Mouse (Mus musculus): ENCODE results near the gene Cdkn2c. TPM values are rescaled to one million over a fixed set of nuclear protein-coding genes. Genes with fewer than 3 reads are reported as not detected.

Cdkn2c gene
- polyA plus RNA-seq, 1 experiment from 2014 or later: 9.5 TPM

- DNase-seq (ENCODE audit: low spot score) (no peak), ATAC-seq (ENCODE audit: low FRiP score, low TSS enrichment) (no peak)
- Histone ChIP-seq H3K4me2 (replicated peaks; ENCODE audit: low read depth) (no peak overlapping the region), H3K27ac (replicated peaks) (no peak overlapping the region), H3K4me1 (replicated peaks; ENCODE audit: control insufficient read depth, insufficient read depth) (no peaks in the 10 kb centered on the region), H3K36me3 (ENCODE audit: control insufficient read depth, insufficient read depth, low read length) (no peaks in the 10 kb centered on the region), H3K9me3 (ENCODE audit: control insufficient read depth, low read length) (no peaks in the 10 kb centered on the region), H3K9ac (ENCODE audit: low read length) (no peak overlapping the region), H3K27me3 (ENCODE audit: control insufficient read depth, insufficient read depth, low read length) (no peaks in the 10 kb centered on the region), H3K4me3 (ENCODE audit: low read depth, low read length) (no peak overlapping the region)
- TF ChIP-seq EP300 (optimal IDR thresholded peaks at IDR 0.05) (no peak), CTCF (IDR thresholded peaks at IDR 0.05; ENCODE audit: low read depth) (no peak)
- 71% methylated on average over 4 of the region's 4 CpGs for WGBS
Measured at GRCm38 (mm10) chr4:109612596-109612995, 54.4 kb downstream of the Cdkn2c start.

Other genes starting within 250 kb of the Cdkn2c start
- 52.0 and 57.1 TPM in 2 replicates for gene Rnf11, start 182.5 kb downstream of the Cdkn2c start, polyA plus RNA-seq (2015; fragmentation: Nextera tagmentation; extraction: Ambion mirVana)
- not detected in 2 replicates for gene 4930522H14Rik, start 135.9 kb downstream of the Cdkn2c start, polyA plus RNA-seq (2015; fragmentation: Nextera tagmentation; extraction: Ambion mirVana)
- gene Faf1, start 9.4 kb upstream of the Cdkn2c start, polyA plus RNA-seq (2015; fragmentation: Nextera tagmentation; extraction: Ambion mirVana): 20.8 and 22.4 TPM in 2 replicates

Data from stomach, postnatal 0 days (tissue).